Mouse (Mus musculus): Measurements from ENCODE around the gene Jakmip3. TPM values are rescaled to one million over a fixed set of nuclear protein-coding genes. Genes with fewer than 3 reads are reported as not detected.

Jakmip3 gene
- polyA plus RNA-seq, 1 experiment from 2014 or later: 0.55 TPM

DNA sequence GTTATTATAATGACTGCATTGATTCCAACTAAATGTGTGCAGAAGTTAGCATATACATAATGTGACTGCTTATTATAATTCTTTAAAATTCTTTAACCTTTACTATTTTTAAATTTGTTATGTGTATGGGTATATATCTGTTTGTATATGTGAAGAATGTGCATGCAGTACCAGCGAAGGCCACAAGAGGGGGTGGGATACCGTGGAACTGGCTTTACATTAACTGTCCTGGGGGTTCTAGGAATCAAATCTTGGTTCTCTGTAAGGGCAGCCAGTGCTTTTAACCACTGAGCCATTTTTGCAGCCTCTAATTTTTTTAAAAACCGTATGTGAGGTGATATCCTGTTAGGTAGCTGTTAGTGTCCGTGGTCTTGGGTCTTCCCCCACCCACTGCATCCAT lies 140.2 kb downstream of the Jakmip3 start:
- ATAC-seq (replicated peaks; ENCODE audit: low FRiP score): no peak
- Histone ChIP-seq H3K9ac (ENCODE audit: low read length) (no peak overlapping the region), H3K27me3 (ENCODE audit: control insufficient read depth, insufficient read depth, low read length) (no peaks in the 10 kb centered on the region), H3K9me3 (ENCODE audit: control insufficient read depth, low read length) (no peaks in the 10 kb centered on the region; the same call in 1 of the 2 replicates), H3K4me1 (replicated peaks; ENCODE audit: control insufficient read depth, insufficient read depth, low read length) (peaks cover 14% of the 10 kb centered on the region; the same call in 1 of the 2 replicates), H3K4me3 (ENCODE audit: low read depth, low read length) (no peak overlapping the region), H3K36me3 (ENCODE audit: control insufficient read depth, insufficient read depth, low read length) (no peaks in the 10 kb centered on the region), H3K4me2 (ENCODE audit: low read depth, low read length, severe bottlenecking) (no peak overlapping the region), H3K27ac (ENCODE audit: low read depth, low read length) (no peak overlapping the region)
- no peak for DNase-seq (ENCODE audit: low spot score)
- 71% methylated on average over 4 of the region's 4 CpGs for WGBS

DNA sequence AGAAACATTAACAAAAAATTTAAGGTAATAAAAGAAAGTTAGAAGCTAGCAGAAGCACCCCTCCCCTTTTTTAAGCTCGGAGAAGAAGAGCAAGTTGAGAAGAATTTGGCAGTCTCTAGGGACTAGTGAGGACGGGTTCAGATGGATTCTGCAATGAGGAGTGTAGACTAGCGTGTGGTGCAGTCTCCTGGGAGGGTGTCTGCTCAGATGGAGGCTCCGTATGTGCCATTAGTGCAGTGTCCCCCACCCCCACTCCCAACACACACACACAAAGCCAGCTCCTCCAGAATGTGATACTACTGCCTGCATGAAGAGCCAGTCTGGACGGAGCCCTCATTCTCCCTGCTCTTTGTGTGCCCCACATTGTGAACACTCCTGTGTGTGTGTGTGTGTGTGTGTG lies 140.6 kb downstream of the Jakmip3 start:
- Histone ChIP-seq H3K36me3 (ENCODE audit: control insufficient read depth, insufficient read depth, low read length) (no peaks in the 10 kb centered on the region), H3K9ac (ENCODE audit: low read length) (no peak overlapping the region), H3K4me3 (ENCODE audit: low read depth, low read length) (no peak overlapping the region), H3K27me3 (ENCODE audit: control insufficient read depth, insufficient read depth, low read length) (no peaks in the 10 kb centered on the region), H3K4me1 (replicated peaks; ENCODE audit: control insufficient read depth, insufficient read depth, low read length) (peaks cover 10% of the 10 kb centered on the region; the same call in 1 of the 2 replicates), H3K4me2 (ENCODE audit: low read depth, low read length, severe bottlenecking) (no peak overlapping the region), H3K9me3 (ENCODE audit: control insufficient read depth, low read length) (no peaks in the 10 kb centered on the region; the same call in 1 of the 2 replicates), H3K27ac (ENCODE audit: low read depth, low read length) (no peak overlapping the region)
- ATAC-seq (replicated peaks; ENCODE audit: low FRiP score) (no peak), DNase-seq (ENCODE audit: low spot score) (no peak)
- WGBS: 73% methylated on average over 5 of the region's 5 CpGs

DNA sequence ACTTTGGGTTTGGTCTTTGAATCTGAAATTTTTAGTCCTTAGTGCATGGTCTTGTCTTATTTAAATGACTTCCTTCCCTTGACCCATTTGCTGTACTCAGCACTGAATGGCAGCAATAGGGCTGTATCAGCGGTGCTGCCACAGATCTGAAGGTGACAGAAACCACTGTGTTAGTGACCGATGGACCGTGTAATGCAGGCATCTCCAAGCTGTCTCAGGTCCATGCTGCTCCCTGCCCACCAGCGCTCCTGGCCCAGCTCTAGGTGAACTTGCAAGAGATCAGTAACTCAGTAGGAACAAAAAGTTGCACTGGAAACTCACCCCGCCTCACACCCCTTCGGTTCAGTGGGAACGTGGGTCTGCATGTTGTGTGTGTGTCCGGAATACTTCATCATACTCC lies 141.8 kb downstream of the Jakmip3 start:
- no peak overlapping the region for H3K4me3 ChIP-seq (ENCODE audit: low read depth, low read length)
- no peak overlapping the region for H3K9ac ChIP-seq (ENCODE audit: low read length)
- H3K27ac ChIP-seq (ENCODE audit: low read depth, low read length): no peak overlapping the region
- H3K36me3 ChIP-seq (ENCODE audit: control insufficient read depth, insufficient read depth, low read length): no peaks in the 10 kb centered on the region
- H3K4me1 ChIP-seq (replicated peaks; ENCODE audit: control insufficient read depth, insufficient read depth, low read length): peaks cover 7% of the 10 kb centered on the region; the same call in 1 of the 2 replicates
- WGBS: 69% methylated on average over 8 of the region's 8 CpGs
- H3K9me3 ChIP-seq (ENCODE audit: control insufficient read depth, low read length): no peaks in the 10 kb centered on the region; the same call in 1 of the 2 replicates
- DNase-seq (ENCODE audit: low spot score) (no peak), ATAC-seq (replicated peaks; ENCODE audit: low FRiP score) (no peak)
- H3K27me3 ChIP-seq (ENCODE audit: control insufficient read depth, insufficient read depth, low read length): peaks cover under 1% of the 10 kb centered on the region
- H3K4me2 ChIP-seq (ENCODE audit: low read depth, low read length, severe bottlenecking): no peak overlapping the region

DNA sequence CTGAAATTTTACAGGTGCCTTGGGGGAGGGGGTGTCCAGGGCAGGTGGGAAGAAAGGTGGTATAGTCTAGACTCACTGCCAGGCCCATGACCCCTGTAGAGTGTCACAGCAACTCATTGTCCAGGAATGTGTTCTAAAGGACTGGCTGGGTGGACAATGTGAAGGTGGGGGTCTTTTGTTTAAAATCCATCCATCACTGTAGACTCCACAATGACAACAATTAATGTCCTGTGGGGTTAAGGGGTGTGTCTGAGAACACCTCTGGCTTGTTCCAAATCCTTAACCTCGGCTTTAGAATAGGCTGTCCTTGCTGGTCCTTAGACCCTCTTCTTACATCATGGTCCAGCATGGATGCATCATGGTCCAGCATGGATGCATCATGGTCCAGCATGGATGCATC lies 143.8 kb downstream of the Jakmip3 start:
- no peaks in the 10 kb centered on the region; the same call in 1 of the 2 replicates for H3K9me3 ChIP-seq (ENCODE audit: control insufficient read depth, low read length)
- H3K4me2 ChIP-seq (ENCODE audit: low read depth, low read length, severe bottlenecking): no peak overlapping the region
- DNase-seq (ENCODE audit: low spot score) (no peak), ATAC-seq (replicated peaks; ENCODE audit: low FRiP score) (no peak)
- H3K4me1 ChIP-seq (replicated peaks; ENCODE audit: control insufficient read depth, insufficient read depth, low read length): 0 out of 2 replicates have a peak, but pooled peaks cover 2% of the 10 kb centered on the region
- 58% methylated on average over 1 of the region's 1 CpGs for WGBS
- H3K27me3 ChIP-seq (ENCODE audit: control insufficient read depth, insufficient read depth, low read length): peaks cover 2% of the 10 kb centered on the region
- no peak overlapping the region for H3K9ac ChIP-seq (ENCODE audit: low read length)
- H3K36me3 ChIP-seq (ENCODE audit: control insufficient read depth, insufficient read depth, low read length): no peaks in the 10 kb centered on the region; the same call in 1 of the 2 replicates
- no peak overlapping the region for H3K4me3 ChIP-seq (ENCODE audit: low read depth, low read length)
- no peak overlapping the region for H3K27ac ChIP-seq (ENCODE audit: low read depth, low read length)

DNA sequence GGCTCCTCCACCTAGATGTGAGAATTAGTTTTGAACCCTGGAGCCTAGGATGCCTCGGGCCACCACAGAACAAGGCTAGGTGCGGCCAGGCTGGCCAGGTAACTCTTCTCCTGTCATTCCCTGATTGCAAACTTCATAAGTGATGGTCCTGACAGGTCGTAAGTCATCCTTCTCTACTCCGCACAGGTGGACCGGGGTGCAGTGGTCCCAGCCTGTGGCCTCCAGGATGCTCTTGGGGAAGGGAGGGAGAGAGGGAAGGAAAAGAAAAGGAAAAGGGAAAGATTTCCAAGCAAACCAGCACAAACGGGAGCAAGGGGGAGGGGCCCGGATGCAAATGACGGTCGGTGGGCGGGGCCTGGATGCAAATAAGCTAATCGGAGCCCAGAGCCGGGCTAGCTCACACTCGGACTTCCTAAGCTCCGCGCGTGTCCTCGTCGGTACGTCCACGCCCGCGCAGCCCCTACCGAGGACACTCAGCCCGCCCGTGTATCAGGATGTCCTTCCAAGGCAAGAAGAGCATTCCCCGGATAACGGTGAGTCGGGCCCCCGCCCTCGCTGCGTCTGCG lies 145.2 kb downstream of the Jakmip3 start, which contains the start of gene Dpysl4:
Gene Dpysl4, plus strand, starts transcription at position 373 of the 566 bp plus-strand sequence.
- DNase-seq (ENCODE audit: low spot score): peak; percentile 90
- H3K4me2 ChIP-seq (ENCODE audit: low read depth, low read length, severe bottlenecking): peak within 1 kb of the TSS; percentile 77
- no peaks in the 10 kb centered on the region; the same call in 1 of the 2 replicates for H3K9me3 ChIP-seq (ENCODE audit: control insufficient read depth, low read length)
- peak within 1 kb of the TSS; percentile 37; the same call in 1 of the 2 replicates for H3K27ac ChIP-seq (ENCODE audit: low read depth, low read length)
- ATAC-seq (replicated peaks; ENCODE audit: low FRiP score): peak; percentile 84
- 0 out of 2 replicates have a peak, but pooled peaks cover 2% of the 10 kb centered on the region for H3K4me1 ChIP-seq (replicated peaks; ENCODE audit: control insufficient read depth, insufficient read depth, low read length)
- WGBS: 7% methylated on average over 32 of the region's 32 CpGs
- peak within 1 kb of the TSS; percentile 87 for H3K9ac ChIP-seq (ENCODE audit: low read length)
- H3K36me3 ChIP-seq (ENCODE audit: control insufficient read depth, insufficient read depth, low read length): no peaks in the 10 kb centered on the region; the same call in 1 of the 2 replicates
- H3K4me3 ChIP-seq (ENCODE audit: low read depth, low read length): peak within 1 kb of the TSS; percentile 73
- peaks cover 2% of the 10 kb centered on the region for H3K27me3 ChIP-seq (ENCODE audit: control insufficient read depth, insufficient read depth, low read length)

DNA sequence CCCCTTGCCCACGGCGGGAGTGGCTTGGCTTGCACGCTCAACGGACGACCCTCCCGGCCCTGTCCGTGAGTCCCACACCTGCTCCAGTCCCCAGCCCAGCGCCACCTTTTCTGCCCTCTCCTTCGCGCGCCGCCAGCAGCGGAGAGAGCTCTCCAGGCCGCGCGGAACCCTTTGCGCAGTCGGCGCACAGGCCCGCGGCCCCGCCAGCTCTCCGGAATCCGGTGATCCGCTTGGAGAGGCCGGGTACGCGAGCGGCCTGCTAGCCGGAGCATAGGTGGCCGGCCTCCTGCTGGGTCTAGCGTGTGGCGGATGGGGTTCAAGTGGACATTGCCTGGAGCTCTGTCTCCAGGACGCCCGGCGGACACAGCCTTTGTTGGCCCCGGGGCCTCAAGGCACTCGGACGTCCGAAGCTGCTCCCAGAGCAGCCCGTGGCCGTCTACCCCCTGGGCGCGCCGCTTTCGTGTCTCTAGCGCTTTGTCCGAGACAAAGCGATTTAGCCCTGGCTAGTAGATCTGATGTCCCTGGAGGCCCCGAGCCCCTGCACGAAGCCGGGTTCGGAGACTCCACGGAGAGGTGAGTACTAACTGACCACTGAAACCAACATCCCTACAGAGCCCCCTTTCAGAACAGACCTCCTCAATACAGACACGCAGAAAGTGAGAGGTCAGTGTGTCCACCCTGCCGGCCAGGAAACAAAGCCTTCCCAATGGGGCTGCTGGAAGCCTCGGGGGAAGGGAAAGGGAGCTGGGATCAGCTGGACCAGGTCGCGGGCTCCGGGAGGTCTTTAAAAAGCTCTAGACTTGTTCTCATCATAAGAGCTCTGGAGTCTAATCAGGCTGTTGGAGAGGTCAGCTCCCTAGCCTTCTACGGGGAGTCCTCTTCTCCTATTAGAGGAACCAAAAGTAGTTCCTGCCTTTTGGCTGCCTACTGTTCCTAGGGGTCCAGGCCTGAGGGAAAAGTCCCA lies 145.9 kb downstream of the Jakmip3 start:
- DNase-seq (ENCODE audit: low spot score) (no peak), ATAC-seq (replicated peaks; ENCODE audit: low FRiP score) (peak; percentile 67)
- Histone ChIP-seq H3K4me1 (replicated peaks; ENCODE audit: control insufficient read depth, insufficient read depth, low read length) (0 out of 2 replicates have a peak, but pooled peaks cover 2% of the 10 kb centered on the region), H3K4me2 (ENCODE audit: low read depth, low read length, severe bottlenecking) (peak overlapping the region; percentile 77), H3K4me3 (ENCODE audit: low read depth, low read length) (peak overlapping the region; percentile 73), H3K27ac (ENCODE audit: low read depth, low read length) (peak overlapping the region; percentile 37; the same call in 1 of the 2 replicates), H3K27me3 (ENCODE audit: control insufficient read depth, insufficient read depth, low read length) (peaks cover 2% of the 10 kb centered on the region), H3K9ac (ENCODE audit: low read length) (peak overlapping the region; percentile 87), H3K9me3 (ENCODE audit: control insufficient read depth, low read length) (no peaks in the 10 kb centered on the region), H3K36me3 (ENCODE audit: control insufficient read depth, insufficient read depth, low read length) (no peaks in the 10 kb centered on the region; the same call in 1 of the 2 replicates)
- WGBS: 1% methylated on average over 61 of the region's 61 CpGs

DNA sequence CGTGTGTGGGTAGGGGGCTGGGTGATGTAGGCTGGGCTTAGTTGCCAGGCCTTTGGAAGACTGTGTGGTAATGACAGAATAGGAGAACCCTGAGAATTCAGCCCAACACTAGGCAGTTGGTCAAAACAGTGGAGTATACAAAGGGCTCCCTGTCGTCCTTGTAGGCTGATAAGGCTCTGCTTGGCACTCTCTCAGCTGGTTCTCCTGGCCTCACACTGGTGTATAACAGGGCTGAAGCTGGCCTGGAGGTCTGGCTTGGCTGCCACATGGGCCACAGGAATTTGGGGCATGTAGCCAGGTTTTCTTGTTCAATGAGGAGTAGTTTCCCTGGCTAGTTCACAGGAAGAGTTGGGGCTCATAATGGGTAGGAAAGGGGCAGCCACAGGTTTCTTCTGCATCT lies 147.3 kb downstream of the Jakmip3 start:
- Histone ChIP-seq H3K36me3 (ENCODE audit: control insufficient read depth, insufficient read depth, low read length) (no peaks in the 10 kb centered on the region; the same call in 1 of the 2 replicates), H3K9me3 (ENCODE audit: control insufficient read depth, low read length) (no peaks in the 10 kb centered on the region), H3K27me3 (ENCODE audit: control insufficient read depth, insufficient read depth, low read length) (peaks cover 2% of the 10 kb centered on the region), H3K4me3 (ENCODE audit: low read depth, low read length) (peak overlapping the region; percentile 73), H3K9ac (ENCODE audit: low read length) (peak overlapping the region; percentile 87; the same call in 1 of the 2 replicates), H3K4me2 (ENCODE audit: low read depth, low read length, severe bottlenecking) (peak overlapping the region; percentile 77; the same call in 1 of the 2 replicates), H3K4me1 (replicated peaks; ENCODE audit: control insufficient read depth, insufficient read depth, low read length) (0 out of 2 replicates have a peak, but pooled peaks cover 2% of the 10 kb centered on the region), H3K27ac (ENCODE audit: low read depth, low read length) (no peak overlapping the region)
- no peak for ATAC-seq (replicated peaks; ENCODE audit: low FRiP score)
- 67% methylated on average over 2 of the region's 2 CpGs for WGBS
- DNase-seq (ENCODE audit: low spot score): no peak
